Mouse (Mus musculus) spleen, adult 2 months (tissue): ENCODE results near the gene Mvb12a.

Experiments
- CTCF ChIP-seq: fragments of 200-500 bp; IDR thresholded peaks from 2 replicates; pipeline ENCODE4 v1.5.1; 2011; ENCODE audit warnings: mild to moderate bottlenecking, inconsistent platforms; ENCODE audit not compliant: insufficient read depth, insufficient read length, insufficient replicate concordance; ENCODE audit errors: extremely low read depth
- POLR2A ChIP-seq: fragments of 200-500 bp; IDR thresholded peaks from 2 replicates; pipeline ENCODE4 v1.6.1; 2011; ENCODE audit warnings: low read depth, low read length, inconsistent platforms

DNA sequence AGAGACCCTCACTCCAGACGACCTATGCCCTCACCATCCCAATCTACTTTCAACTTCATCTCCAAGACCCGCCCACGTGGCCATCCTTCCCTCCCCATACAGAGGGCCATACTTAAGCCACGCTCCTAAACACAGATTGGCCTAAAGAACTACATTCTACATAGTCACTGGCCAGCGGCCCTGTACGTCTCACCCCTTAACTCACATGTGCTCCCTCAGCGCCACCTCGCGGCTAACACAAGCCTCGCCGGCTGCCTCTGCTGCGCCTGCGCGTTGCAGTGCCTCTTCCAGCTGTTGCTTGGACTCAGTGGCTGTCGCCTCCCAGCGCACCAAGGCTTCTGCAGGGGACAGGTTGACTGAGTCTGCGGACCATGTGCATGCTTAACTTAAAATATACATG is 21.1 kb upstream of the Mvb12a start:
- TF ChIP-seq POLR2A = no peak
- TF ChIP-seq CTCF = peak; percentile 95
